Mouse (Mus musculus): ENCODE results near the gene Magi2. TPM values are rescaled to one million over a fixed set of nuclear protein-coding genes. Genes with fewer than 3 reads are reported as not detected.

Magi2 gene
- polyA plus RNA-seq, 1 experiment from 2014 or later = 2.3 TPM

DNA sequence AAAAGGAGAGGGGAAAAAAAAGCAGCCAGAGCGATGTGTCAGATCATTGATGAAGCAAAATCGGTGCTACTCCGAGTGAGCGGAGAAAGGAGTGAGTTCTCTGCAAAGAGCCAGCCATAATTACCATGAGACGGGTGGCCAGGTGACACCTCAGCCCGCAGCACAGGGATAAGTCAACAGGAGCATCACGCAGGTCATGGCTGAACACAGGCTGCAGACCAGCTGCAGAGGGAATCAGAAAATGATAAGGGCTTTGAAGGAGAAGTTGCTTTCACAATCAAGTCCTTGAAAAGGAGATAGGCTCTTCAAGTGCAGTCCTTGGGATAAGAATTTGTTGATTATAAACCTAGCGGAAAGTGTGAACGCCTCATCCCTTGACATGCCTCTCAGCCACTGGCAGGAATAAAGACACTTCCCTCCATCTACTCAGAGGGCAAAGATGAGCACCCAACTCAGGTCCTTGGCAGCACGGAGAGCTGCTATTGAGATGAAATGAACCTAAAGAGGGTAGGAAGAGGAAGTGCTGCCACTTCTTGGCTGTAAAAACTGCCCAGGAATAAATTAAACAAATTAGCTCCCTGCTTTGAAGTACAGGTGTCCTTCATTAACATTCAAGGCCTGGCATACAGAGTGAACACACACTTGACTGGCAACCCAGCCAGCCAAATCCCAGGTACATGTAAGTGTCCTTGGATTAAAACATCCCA lies 1428.1 kb downstream of the Magi2 start:
- no peak for ATAC-seq
- H3K36me3 ChIP-seq = no peaks in the 10 kb centered on the region
- WGBS = 66% methylated on average over 10 of the region's 10 CpGs

DNA sequence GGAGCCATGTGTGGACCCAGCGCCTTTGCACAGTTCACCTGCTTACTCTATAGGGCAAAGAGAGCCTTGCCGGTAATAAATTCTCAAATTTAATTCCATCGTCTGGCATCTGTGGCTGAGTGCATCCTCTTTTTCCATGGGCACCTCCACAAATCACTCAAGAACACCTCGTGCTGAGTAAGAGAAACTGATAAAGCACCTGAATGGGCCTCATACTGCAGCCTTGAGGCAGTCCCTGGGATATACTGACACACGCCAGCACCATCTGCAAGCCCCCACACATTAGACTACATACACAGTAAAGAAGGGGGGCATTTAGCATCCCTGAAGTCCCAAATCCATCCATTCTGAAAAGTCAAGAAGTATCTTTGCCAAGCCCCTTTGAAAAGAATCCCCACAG lies 1430.2 kb downstream of the Magi2 start:
- H3K9ac ChIP-seq = no peak overlapping the region
- H3K4me1 ChIP-seq (replicated peaks) = no peaks in the 10 kb centered on the region
- no peaks in the 10 kb centered on the region for H3K9me3 ChIP-seq
- H3K4me3 ChIP-seq (replicated peaks) = no peak overlapping the region
- H3K27me3 ChIP-seq (replicated peaks) = no peaks in the 10 kb centered on the region
- no peaks in the 10 kb centered on the region for H3K36me3 ChIP-seq
- ATAC-seq = no peak
- no peak overlapping the region for H3K4me2 ChIP-seq (replicated peaks)
- no peak overlapping the region for H3K27ac ChIP-seq
- WGBS = 77% methylated on average over 5 of the region's 5 CpGs

More for the DNA sequence above, 1428.1 kb downstream of the Magi2 start:
- no peak overlapping the region for H3K4me2 ChIP-seq (replicated peaks)
- H3K9me3 ChIP-seq = no peaks in the 10 kb centered on the region
- H3K4me3 ChIP-seq (replicated peaks) = no peak overlapping the region
- no peaks in the 10 kb centered on the region for H3K4me1 ChIP-seq (replicated peaks)
- no peak overlapping the region for H3K27ac ChIP-seq
- no peak overlapping the region for H3K9ac ChIP-seq
- no peaks in the 10 kb centered on the region for H3K27me3 ChIP-seq (replicated peaks)

DNA sequence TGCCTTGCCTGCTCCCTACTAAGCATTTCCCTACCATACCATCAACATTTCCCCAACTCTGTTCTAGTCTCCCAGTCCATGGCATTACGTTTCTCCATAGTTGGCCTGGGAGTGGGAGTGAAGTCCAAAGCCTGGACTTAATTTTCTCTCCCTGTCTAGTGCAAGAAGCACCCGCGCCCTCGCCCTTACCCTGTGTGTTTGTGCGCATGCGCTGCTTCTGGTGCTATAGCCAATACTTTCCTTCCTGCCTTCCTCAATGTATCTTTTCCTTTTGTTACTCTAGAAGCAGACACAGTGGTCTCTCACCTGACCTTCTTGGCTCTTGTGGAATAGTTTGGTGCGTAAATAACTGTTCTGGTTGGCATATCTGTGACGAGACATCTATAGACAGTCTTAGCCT lies 1440.8 kb downstream of the Magi2 start:
- Histone ChIP-seq H3K27ac (no peak overlapping the region), H3K36me3 (no peaks in the 10 kb centered on the region), H3K9me3 (no peaks in the 10 kb centered on the region), H3K4me2 (replicated peaks) (no peak overlapping the region), H3K4me3 (replicated peaks) (no peak overlapping the region), H3K9ac (no peak overlapping the region), H3K4me1 (replicated peaks) (no peaks in the 10 kb centered on the region), H3K27me3 (replicated peaks) (no peaks in the 10 kb centered on the region)
- no peak for ATAC-seq
- 96% methylated on average over 8 of the region's 8 CpGs for WGBS

DNA sequence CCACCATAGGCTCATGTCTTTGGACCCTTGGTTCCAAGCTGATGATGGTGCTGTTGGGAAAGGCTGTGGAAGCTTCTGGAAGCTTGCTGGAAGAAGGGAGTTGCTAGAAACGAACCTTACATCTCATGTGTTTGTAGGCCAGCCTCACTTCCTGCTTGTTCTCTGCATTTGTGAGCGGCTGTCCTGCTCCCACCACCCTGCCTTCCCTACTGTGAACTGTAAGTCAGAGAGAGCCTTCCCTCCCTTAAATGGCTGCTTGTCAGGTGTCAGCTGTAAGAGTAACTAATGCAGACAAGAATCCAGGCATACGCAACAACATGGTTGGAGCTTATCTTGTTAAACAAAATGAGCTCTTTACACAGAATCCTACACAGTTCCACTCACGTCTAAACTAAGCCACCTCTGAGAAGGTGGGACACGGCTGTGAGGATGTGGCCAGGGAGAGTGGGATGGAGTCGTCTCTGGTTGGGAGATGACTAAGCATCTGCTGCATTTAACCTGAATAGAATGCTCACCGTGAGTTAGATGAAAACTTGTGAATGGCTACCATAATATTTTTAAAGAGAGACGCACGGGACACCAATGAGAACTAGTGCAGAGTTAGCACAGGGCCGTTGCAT lies 1442.0 kb downstream of the Magi2 start:
- no peak overlapping the region for H3K9ac ChIP-seq
- H3K27ac ChIP-seq = no peak overlapping the region
- no peak overlapping the region for H3K4me2 ChIP-seq (replicated peaks)
- H3K4me1 ChIP-seq (replicated peaks) = no peaks in the 10 kb centered on the region
- no peaks in the 10 kb centered on the region for H3K27me3 ChIP-seq (replicated peaks)
- H3K36me3 ChIP-seq = no peaks in the 10 kb centered on the region
- ATAC-seq = no peak
- no peaks in the 10 kb centered on the region for H3K9me3 ChIP-seq
- WGBS = 84% methylated on average over 10 of the region's 10 CpGs
- H3K4me3 ChIP-seq (replicated peaks) = no peak overlapping the region

DNA sequence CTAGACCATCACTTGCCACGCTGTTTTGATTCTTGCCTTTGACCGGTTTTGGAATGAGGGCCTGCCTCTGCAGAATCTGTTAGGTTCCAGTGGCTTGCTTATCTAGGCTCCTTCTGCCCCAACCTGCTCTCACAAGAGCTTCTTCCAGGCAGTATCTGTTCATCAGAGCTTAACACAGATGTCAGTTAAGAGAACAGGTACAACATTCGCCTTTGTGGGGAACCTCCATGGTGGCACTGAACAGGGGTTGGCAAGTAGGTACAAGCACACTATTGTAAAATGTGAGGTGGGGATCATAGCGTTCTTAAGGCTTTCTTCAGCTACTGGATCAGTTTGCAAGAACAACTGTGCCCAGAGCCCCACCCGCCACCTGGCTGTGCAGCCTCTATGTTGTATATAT lies 1442.6 kb downstream of the Magi2 start:
- Histone ChIP-seq H3K9ac (no peak overlapping the region), H3K9me3 (no peaks in the 10 kb centered on the region), H3K4me2 (replicated peaks) (no peak overlapping the region), H3K36me3 (no peaks in the 10 kb centered on the region), H3K27ac (no peak overlapping the region), H3K27me3 (replicated peaks) (no peaks in the 10 kb centered on the region), H3K4me3 (replicated peaks) (no peak overlapping the region), H3K4me1 (replicated peaks) (no peaks in the 10 kb centered on the region)
- ATAC-seq = no peak
- 90% methylated on average over 5 of the region's 5 CpGs for WGBS

DNA sequence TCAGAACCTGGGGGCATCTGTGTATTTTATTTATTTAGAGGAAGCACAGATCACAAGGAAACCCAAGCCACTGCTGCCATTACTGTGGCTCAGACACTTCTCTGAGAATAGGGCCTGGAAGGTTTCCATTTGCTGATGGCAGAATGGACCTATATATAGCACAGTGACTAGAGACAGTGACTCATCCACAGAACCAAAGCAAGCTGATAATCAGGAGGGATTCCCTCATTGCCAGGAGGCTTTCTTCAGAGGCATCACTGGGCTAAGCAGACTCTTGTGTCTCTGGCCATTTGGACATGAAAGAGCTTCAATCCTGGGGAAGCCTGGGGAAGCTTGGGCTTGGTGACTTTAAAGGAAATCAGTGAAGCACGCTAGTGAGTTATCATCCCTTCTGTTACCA lies 1445.0 kb downstream of the Magi2 start:
- 22% methylated on average over 1 of the region's 1 CpGs for WGBS
- ATAC-seq = no peak
- no peak overlapping the region for H3K27ac ChIP-seq

DNA sequence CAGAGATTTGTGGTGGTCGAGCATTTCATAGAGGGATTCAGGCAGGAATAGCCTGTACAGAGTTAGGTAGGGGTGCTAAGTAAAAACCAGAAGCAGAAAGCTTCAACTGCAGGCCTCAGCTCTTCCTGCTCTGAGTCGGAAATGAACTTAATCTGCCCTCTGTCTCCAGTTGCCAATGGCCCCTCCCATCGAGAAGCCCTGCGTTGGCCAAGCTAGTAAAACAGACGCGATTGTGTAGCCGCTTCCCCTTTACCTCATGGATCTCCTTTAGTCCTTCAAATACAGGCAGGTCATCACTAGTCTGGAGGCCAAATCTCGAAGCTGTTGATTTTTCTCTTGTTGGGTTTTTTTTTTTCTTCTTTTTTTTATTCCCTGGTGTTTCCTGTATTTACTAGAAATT lies 1447.7 kb downstream of the Magi2 start:
- no peak overlapping the region for H3K9ac ChIP-seq
- H3K27me3 ChIP-seq (replicated peaks) = no peaks in the 10 kb centered on the region
- H3K9me3 ChIP-seq = no peaks in the 10 kb centered on the region
- 0 out of 2 replicates have a peak, but pooled peaks cover 3% of the 10 kb centered on the region for H3K4me1 ChIP-seq (replicated peaks)
- no peak overlapping the region for H3K4me3 ChIP-seq (replicated peaks)
- no peaks in the 10 kb centered on the region for H3K36me3 ChIP-seq
- H3K27ac ChIP-seq = no peak overlapping the region
- no peak overlapping the region for H3K4me2 ChIP-seq (replicated peaks)
- WGBS = 62% methylated on average over 8 of the region's 8 CpGs
- ATAC-seq = no peak

More for the DNA sequence above, 1445.0 kb downstream of the Magi2 start:
- no peaks in the 10 kb centered on the region for H3K36me3 ChIP-seq
- H3K4me2 ChIP-seq (replicated peaks) = no peak overlapping the region
- H3K9me3 ChIP-seq = no peaks in the 10 kb centered on the region
- H3K4me3 ChIP-seq (replicated peaks) = no peak overlapping the region
- 0 out of 2 replicates have a peak, but pooled peaks cover 3% of the 10 kb centered on the region for H3K4me1 ChIP-seq (replicated peaks)
- no peaks in the 10 kb centered on the region for H3K27me3 ChIP-seq (replicated peaks)
- H3K9ac ChIP-seq = no peak overlapping the region

DNA sequence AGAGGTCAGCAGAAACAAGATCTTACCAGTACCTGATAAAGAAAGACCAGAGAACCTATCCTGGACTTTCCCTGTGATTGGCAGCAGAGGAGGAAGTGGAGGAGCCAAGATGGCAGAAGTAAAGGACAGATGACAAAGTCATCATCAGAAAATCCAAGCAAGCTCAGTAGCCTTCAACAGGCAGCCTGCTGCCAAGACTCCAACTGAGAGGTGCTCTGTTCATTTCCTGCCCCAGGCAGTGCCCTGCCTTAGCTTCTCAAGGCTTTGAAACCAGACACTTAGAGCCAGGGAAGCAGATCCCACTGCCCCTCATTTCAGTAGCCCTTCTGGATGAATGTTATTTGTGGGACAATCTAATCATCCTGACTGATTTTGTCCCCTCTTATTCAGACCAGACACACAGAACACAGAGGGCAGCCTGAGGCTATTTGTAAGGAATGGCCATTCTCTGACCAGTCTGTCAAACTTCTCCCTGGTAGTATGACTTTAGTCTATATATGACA lies 1448.4 kb downstream of the Magi2 start:
- Histone ChIP-seq H3K9ac (no peak overlapping the region), H3K9me3 (no peaks in the 10 kb centered on the region)

DNA sequence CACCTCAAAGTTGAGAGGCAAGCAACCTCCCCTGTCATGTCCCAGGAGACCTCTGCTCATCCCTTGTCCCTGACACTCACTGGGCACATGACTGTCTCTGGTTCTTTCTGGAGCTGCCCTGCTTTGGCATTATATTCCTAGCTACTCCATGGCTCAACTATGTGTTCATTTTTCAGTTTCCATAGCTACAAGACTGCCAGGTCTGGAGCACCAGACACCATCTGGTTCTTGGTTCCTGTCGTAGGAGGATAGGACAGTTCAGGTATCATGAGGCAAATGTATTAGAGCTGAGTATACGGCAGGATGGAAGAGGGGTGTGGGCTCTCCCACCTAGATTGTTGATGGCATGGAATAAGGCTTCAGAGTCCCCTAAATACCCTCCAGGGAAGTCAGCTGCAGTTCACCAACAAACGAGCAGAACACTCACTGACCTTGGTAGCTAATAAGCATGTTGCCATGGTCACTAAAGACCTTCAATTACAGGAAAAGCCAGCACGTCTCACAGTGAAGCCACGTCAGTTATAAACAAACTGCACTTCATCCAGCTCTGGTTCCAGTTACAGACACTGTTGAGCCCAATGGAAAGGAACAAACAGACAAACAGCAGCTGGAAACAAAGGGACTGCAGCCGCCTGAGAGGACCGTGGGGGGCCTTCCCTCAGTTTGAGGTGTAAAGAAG lies 1449.5 kb downstream of the Magi2 start:
- no peak overlapping the region for H3K9ac ChIP-seq
- 0 out of 2 replicates have a peak, but pooled peaks cover 3% of the 10 kb centered on the region for H3K4me1 ChIP-seq (replicated peaks)
- ATAC-seq = peak; percentile 47
- no peak overlapping the region for H3K4me2 ChIP-seq (replicated peaks)
- no peaks in the 10 kb centered on the region for H3K36me3 ChIP-seq
- no peaks in the 10 kb centered on the region for H3K27me3 ChIP-seq (replicated peaks)
- H3K27ac ChIP-seq = no peak overlapping the region
- no peak overlapping the region for H3K4me3 ChIP-seq (replicated peaks)
- 13% methylated on average over 7 of the region's 7 CpGs for WGBS
- no peaks in the 10 kb centered on the region for H3K9me3 ChIP-seq

More for the DNA sequence above, 1448.4 kb downstream of the Magi2 start:
- Histone ChIP-seq H3K4me2 (replicated peaks) (no peak overlapping the region), H3K27ac (no peak overlapping the region), H3K4me3 (replicated peaks) (no peak overlapping the region), H3K36me3 (no peaks in the 10 kb centered on the region), H3K4me1 (replicated peaks) (0 out of 2 replicates have a peak, but pooled peaks cover 3% of the 10 kb centered on the region), H3K27me3 (replicated peaks) (no peaks in the 10 kb centered on the region)
- no peak for ATAC-seq

DNA sequence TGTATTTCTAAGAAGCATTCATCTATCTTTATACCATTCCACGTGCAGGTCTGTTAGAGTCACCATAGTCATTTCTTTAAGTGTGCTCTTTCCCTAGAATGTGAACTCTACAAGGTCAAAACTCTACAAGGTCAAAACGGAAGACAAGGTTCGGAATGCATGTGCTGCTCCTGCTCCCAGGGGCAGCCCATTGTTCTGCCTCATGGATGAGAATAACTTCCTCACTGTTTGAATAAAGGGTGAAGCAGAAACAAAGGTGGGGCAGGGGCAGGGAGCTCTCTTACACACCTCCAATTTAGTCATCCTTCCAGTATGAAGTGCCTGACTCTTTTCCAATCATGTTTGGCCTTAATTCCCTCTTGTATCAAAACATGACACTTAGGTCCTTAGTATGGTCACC lies 1450.4 kb downstream of the Magi2 start:
- Histone ChIP-seq H3K27ac (no peak overlapping the region), H3K27me3 (replicated peaks) (no peaks in the 10 kb centered on the region), H3K9ac (no peak overlapping the region), H3K36me3 (no peaks in the 10 kb centered on the region), H3K9me3 (no peaks in the 10 kb centered on the region), H3K4me3 (replicated peaks) (no peak overlapping the region), H3K4me1 (replicated peaks) (0 out of 2 replicates have a peak, but pooled peaks cover 3% of the 10 kb centered on the region), H3K4me2 (replicated peaks) (no peak overlapping the region)
- WGBS = 67% methylated on average over 3 of the region's 3 CpGs
- no peak for ATAC-seq

DNA sequence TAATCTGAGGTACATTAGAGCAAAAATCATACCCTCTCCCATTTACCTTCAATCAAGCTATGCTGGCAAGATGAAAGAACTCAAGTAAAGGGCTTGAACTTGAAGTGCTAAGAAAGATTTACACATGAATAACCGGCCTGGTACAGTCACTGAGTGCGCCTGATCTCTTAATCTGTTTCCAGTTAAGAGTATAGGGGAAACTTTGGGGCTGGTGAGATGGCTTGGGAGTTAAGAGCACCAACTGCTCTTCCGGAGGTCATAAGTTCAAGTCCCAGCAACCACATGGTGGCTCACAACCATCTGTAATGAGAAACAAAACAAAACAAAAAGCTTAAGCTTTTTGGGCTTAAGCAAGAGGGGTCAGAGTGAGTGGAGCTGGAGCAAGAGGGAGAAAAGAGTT lies 1451.7 kb downstream of the Magi2 start:
- Histone ChIP-seq H3K9ac (no peak overlapping the region), H3K36me3 (no peaks in the 10 kb centered on the region), H3K4me2 (replicated peaks) (no peak overlapping the region), H3K9me3 (no peaks in the 10 kb centered on the region), H3K27me3 (replicated peaks) (no peaks in the 10 kb centered on the region), H3K4me1 (replicated peaks) (0 out of 2 replicates have a peak, but pooled peaks cover 3% of the 10 kb centered on the region), H3K27ac (no peak overlapping the region), H3K4me3 (replicated peaks) (no peak overlapping the region)
- 76% methylated on average over 3 of the region's 3 CpGs for WGBS
- ATAC-seq = no peak

DNA sequence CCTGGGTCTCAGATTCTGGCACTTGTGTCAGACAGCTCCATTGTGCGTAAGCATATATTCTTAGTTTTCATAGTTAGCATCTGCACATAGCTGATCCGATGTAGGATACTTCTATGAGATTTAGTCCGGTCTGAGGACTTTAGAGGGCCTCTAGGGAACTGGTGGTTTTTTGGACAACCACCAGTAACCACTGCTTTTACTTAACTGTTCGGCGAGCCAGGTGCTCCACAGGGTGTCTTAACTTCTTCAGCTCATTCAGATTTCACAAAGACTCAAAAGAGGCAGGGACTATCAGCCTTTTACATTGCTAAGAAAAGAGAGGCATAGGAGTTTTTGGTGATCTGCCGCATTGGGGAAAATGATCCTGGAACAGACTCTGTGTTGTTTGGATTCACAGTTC lies 1453.1 kb downstream of the Magi2 start:
- Histone ChIP-seq H3K36me3 (no peaks in the 10 kb centered on the region), H3K27ac (no peak overlapping the region), H3K4me1 (replicated peaks) (0 out of 2 replicates have a peak, but pooled peaks cover 3% of the 10 kb centered on the region), H3K4me3 (replicated peaks) (no peak overlapping the region), H3K4me2 (replicated peaks) (no peak overlapping the region), H3K9me3 (no peaks in the 10 kb centered on the region), H3K27me3 (replicated peaks) (no peaks in the 10 kb centered on the region), H3K9ac (no peak overlapping the region)
- 93% methylated on average over 6 of the region's 6 CpGs for WGBS
- ATAC-seq = no peak
